Mouse (Mus musculus) liver, adult 2 months (tissue): Measurements from ENCODE around the gene Pitpnm1. TPM values are rescaled to one million over a fixed set of nuclear protein-coding genes. Genes with fewer than 3 reads are reported as not detected.

Source experiments
- DNase-seq: peaks from one replicate; pipeline ENCODE4 v3.0.0-alpha.2; 2011; ENCODE audit warnings: low read depth, low spot score; ENCODE audit errors: extremely low read depth
- H3K27ac ChIP-seq: fragments of 200-500 bp; replicated peaks from 2 replicates; pipeline ENCODE4 v1.5.1; 2012; ENCODE audit warnings: low read depth, mild to moderate bottlenecking, control low read depth, inconsistent platforms, low read length; ENCODE audit not compliant: insufficient read depth
- H3K27me3 ChIP-seq: fragments of 200-500 bp; 2 replicates; pipeline ENCODE4 v1.6.1; 2012; ENCODE audit warnings: mild to moderate bottlenecking, moderate library complexity, low read length, inconsistent platforms; ENCODE audit not compliant: control insufficient read depth, insufficient read depth
- H3K36me3 ChIP-seq: fragments of 200-500 bp; 2 replicates; pipeline ENCODE4 v1.6.1; 2012; ENCODE audit warnings: low read length, inconsistent platforms; ENCODE audit not compliant: control insufficient read depth, insufficient read depth
- H3K4me1 ChIP-seq: fragments of 200-500 bp; 2 replicates; pipeline ENCODE4 v1.6.1; 2011; ENCODE audit warnings: low read length; ENCODE audit not compliant: control insufficient read depth, insufficient read depth
- H3K4me3 ChIP-seq: fragments of 200-500 bp; 2 replicates; pipeline ENCODE4 v1.5.1; 2011; ENCODE audit warnings: low read depth, mild to moderate bottlenecking, control low read depth, low read length, moderate library complexity; ENCODE audit not compliant: insufficient read depth
- H3K79me2 ChIP-seq: fragments of 200-500 bp; 2 replicates; pipeline ENCODE4 v1.6.1; 2012; ENCODE audit warnings: inconsistent platforms, mild to moderate bottlenecking, low read length, moderate library complexity; ENCODE audit not compliant: control insufficient read depth, insufficient read depth
- H3K9ac ChIP-seq: fragments of 200-500 bp; 2 replicates; pipeline ENCODE4 v1.6.1; 2012; ENCODE audit warnings: low read depth, mild to moderate bottlenecking, control low read depth, inconsistent platforms, low read length
- CTCF ChIP-seq: fragments of 200-500 bp; IDR thresholded peaks from 2 replicates; pipeline ENCODE4 v1.5.1; 2011; ENCODE audit warnings: low read depth, low read length, control low read depth
- POLR2A ChIP-seq: fragments of 200-500 bp; IDR thresholded peaks from 2 replicates; pipeline ENCODE4 v1.6.1; 2011; ENCODE audit warnings: low read length, control low read depth; ENCODE audit not compliant: insufficient read depth; ENCODE audit errors: extremely low read depth
- WGBS: fragments of 180-500 bp; shearing (Covaris S2); methylation state at CpG from one replicate; pipeline ENCODE4 v1.1.7; 2018; 5-methylcytosine and 5-hydroxymethylcytosine counted together
- polyA plus RNA-seq: library from polyadenylated mRNA; depleted of rRNA; stranded (reverse); fragments of >200 nt; gene quantifications from 2 replicates; pipeline ENCODE4 v1.2.3, GENCODE M21; 2012
- total RNA-seq: library from RNA; depleted of rRNA; stranded (reverse); fragments of >200 nt; gene quantifications from 2 replicates; pipeline ENCODE4 v1.2.3, GENCODE M21; 2014

Gene Pitpnm1
- total and polyA plus RNA-seq, 2 experiments, result 1.7 to 14.2 TPM

DNA sequence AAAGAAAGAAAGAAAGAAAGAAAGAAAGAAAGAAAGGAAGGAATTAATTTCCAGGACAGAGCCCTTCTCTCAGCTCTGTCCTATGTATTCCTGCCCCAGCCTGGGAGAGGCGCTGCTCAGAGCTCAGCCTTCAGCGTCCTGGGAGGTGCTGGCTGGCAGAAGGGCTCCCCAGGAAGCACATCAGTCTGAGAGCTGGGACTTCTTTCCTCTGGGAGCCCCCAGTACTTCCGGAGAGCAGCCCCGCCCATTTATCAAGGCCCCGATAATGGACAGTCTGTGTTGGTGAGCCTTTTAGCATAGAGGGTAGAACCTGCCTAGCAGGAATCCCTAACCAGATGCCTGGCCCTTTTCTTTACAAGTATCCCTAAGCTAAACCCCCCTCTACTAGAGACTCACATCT is 11.7 kb upstream of the Pitpnm1 start:
- 67% methylated on average over 5 of the region's 5 CpGs for WGBS
- no peak for TF ChIP-seq POLR2A
- TF ChIP-seq CTCF, result no peak
- no peaks in the 10 kb centered on the region for H3K27me3 ChIP-seq
- H3K9ac ChIP-seq, result no peak overlapping the region
- H3K79me2 ChIP-seq, result no peaks in the 10 kb centered on the region
- DNase-seq, result no peak
- H3K27ac ChIP-seq, result no peak overlapping the region
- H3K36me3 ChIP-seq, result no peaks in the 10 kb centered on the region
- H3K4me1 ChIP-seq, result peaks cover 4% of the 10 kb centered on the region; the same call in 1 of the 2 replicates
- no peak overlapping the region for H3K4me3 ChIP-seq

DNA sequence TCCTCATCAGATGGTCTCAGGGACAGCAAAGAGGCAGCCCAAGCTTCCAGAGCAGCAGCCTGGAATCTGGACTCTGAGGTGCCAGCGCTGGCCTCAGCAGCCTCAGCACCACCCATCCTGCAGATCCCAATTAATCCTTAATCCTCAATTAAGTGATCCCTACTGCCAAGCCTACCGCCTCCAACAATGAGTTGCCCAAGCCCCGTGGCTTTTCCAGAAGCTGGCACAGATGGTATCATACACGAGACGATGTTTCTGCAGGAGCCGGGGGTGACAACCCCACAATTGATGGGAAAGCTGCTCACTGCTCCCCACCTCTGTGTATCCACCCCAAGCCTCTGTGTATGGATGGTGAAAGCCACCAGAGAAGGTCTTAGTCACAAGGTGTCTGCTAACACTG is 10.7 kb upstream of the Pitpnm1 start:
- Histone ChIP-seq H3K79me2 (no peaks in the 10 kb centered on the region), H3K36me3 (no peaks in the 10 kb centered on the region), H3K27me3 (no peaks in the 10 kb centered on the region), H3K9ac (no peak overlapping the region), H3K4me3 (no peak overlapping the region), H3K4me1 (peaks cover 4% of the 10 kb centered on the region; the same call in 1 of the 2 replicates), H3K27ac (no peak overlapping the region)
- no peak for DNase-seq
- 83% methylated on average over 6 of the region's 6 CpGs for WGBS
- TF ChIP-seq CTCF (no peak), POLR2A (no peak)

DNA sequence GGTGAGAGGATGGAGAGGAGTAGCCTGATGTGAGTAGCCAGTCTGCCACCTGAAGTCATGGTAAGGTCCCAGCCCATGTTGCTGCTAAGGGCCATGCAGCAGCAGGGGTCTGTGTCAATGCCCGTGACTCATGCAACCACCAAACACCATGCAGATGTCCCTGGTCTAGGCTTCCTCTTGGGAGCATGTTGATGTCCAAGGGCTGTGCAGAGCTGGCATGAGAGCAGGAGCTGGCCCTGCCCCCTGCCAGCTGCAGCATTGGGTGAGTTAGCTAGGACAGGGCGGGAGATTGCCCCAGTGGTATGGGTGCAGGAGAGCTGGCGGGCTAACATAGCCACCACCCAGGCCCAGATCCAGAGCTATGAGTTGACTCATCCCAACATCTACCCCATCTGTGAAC is 9.4 kb upstream of the Pitpnm1 start:
- Histone ChIP-seq H3K4me1 (no peaks in the 10 kb centered on the region), H3K36me3 (no peaks in the 10 kb centered on the region), H3K27me3 (no peaks in the 10 kb centered on the region), H3K9ac (no peak overlapping the region), H3K4me3 (no peak overlapping the region), H3K79me2 (no peaks in the 10 kb centered on the region), H3K27ac (no peak overlapping the region)
- TF ChIP-seq POLR2A, result no peak
- no peak for TF ChIP-seq CTCF
- DNase-seq, result no peak
- 95% methylated on average over 3 of the region's 3 CpGs for WGBS

DNA sequence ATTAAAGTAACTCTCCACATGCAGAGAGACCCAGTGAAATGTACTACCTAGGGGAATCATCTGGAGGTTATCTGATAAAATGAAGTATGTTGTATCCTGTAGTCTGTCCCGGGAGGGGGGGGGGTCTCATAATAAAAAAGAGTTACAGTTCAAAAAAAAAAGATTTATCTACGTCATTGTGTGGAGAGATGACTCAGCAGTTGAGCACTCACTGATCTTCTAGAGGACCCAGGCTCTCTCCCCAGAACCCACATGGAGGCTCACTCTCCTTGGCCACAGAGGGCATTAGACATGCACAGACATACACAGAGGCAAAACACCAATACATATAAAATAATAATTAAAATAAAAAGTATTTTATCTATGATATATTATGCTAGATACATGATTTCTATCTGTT is 8.4 kb upstream of the Pitpnm1 start:
- Histone ChIP-seq H3K79me2 (no peaks in the 10 kb centered on the region), H3K4me1 (peaks cover 3% of the 10 kb centered on the region; the same call in 1 of the 2 replicates), H3K9ac (no peak overlapping the region), H3K27ac (no peak overlapping the region), H3K4me3 (no peak overlapping the region), H3K27me3 (no peaks in the 10 kb centered on the region), H3K36me3 (no peaks in the 10 kb centered on the region)
- DNase-seq, result no peak
- TF ChIP-seq POLR2A (no peak), CTCF (no peak)
- 58% methylated on average over 2 of the region's 2 CpGs for WGBS

DNA sequence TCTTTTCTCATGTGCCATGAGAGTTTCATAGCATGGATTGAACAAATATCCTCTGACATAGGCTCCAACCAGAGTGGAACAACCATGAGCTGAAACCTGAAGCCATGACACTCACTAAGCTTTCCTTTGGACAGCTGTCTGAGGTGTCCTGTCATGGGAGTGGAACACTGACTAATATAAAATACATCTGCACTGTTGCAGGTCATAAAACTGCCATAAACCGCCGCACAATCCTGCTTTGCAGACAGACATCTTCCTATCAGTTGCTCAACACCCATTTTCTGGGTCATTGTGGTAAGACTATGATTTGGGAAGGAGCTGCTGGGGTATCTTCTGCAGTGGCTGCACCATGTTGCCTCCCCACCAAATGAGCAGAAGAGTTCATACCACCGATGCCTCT is 7.0 kb upstream of the Pitpnm1 start:
- H3K36me3 ChIP-seq, result no peaks in the 10 kb centered on the region
- TF ChIP-seq POLR2A (no peak), CTCF (no peak)
- H3K27me3 ChIP-seq, result no peaks in the 10 kb centered on the region
- H3K27ac ChIP-seq, result no peak overlapping the region
- H3K4me3 ChIP-seq, result no peak overlapping the region
- H3K9ac ChIP-seq, result no peak overlapping the region
- no peak for DNase-seq
- 92% methylated on average over 3 of the region's 3 CpGs for WGBS
- no peaks in the 10 kb centered on the region for H3K79me2 ChIP-seq
- H3K4me1 ChIP-seq, result peaks cover 5% of the 10 kb centered on the region; the same call in 1 of the 2 replicates

DNA sequence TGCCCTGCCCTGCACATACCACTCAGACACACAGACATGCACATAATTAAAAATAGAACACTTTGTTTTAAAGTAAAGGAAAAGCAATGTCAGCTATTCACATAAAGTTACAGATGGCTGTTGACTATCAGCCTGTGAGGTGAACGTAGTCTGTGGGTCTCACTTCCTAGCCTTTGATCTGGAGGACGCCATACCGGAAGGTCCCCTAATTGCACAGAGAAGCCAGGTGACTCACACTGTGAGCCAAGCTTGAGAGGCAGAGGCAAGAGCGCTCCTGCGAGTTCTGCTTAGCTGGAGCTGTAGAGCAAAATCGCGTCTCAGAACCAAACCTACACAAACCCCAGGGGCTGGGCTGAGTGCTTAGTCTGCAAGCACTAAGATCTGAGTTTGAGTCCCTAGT is 6.0 kb upstream of the Pitpnm1 start:
- no peak for DNase-seq
- no peak overlapping the region for H3K4me3 ChIP-seq
- no peaks in the 10 kb centered on the region for H3K79me2 ChIP-seq
- 88% methylated on average over 7 of the region's 7 CpGs for WGBS
- peaks cover 15% of the 10 kb centered on the region; the same call in 1 of the 2 replicates for H3K4me1 ChIP-seq
- TF ChIP-seq CTCF, result no peak
- no peak for TF ChIP-seq POLR2A
- no peak overlapping the region for H3K9ac ChIP-seq
- H3K27me3 ChIP-seq, result no peaks in the 10 kb centered on the region
- H3K27ac ChIP-seq, result no peak overlapping the region
- no peaks in the 10 kb centered on the region for H3K36me3 ChIP-seq
